Mouse (Mus musculus) c-Kit-positive CD71-positive TER-119-negative erythroid progenitor cells, embryonic 14.5 days (primary cell): ENCODE measurements around the gene Pih1d1.
"Not testable (repeated sequence)": the region's sequence is repeated elsewhere in the genome, so short reads cannot be mapped to it uniquely, and the experiment has no call there.

Experiments used
- DNase-seq: peaks from one replicate; pipeline ENCODE4 v3.0.0-alpha.2; 2013; ENCODE audit warnings: low read depth

Pih1d1 gene

DNA sequence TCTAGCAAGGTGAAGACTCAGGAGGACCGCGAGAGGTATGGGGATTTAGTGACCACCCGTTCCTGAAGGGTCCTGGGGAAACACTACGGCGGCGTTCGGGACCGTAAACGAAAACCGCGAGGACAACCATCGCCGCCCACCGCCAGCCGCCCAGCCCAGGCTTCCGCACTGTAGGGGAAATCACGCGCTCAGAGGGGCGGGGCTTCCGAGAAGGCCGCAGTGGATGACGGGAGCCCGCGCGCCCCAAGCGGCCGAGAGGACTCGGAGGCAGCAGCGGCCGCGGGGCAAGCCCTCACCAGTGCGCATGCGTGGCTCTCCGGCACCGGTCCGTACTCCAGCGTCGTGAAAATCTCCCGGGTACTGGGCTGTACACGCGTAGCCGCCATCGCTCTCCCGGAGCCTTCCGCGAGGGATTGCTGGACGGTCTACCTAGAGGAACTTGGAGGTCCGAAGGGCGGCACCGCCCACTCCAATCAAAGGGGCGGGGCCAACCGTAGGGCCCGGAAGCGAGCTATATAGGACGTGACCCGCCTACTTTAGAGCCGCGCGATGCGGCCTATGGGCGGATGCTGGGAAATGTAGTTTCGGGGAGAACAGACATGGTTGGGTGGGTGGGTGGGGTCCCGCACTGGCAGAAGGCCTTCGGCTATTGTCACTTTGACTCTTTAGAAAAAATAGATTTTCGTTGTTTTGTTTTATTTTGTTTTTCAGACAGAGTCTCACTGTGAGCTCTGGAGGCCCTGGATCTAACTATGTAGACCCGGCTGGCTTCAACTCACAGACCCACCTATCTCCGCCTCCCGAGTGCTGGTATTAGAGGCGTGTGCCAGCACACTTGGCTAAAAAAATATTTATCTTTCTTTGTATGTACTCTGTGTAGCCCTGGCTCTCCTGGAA lies at the start of gene Pih1d1, which contains the start of gene Aldh16a1:
Gene Pih1d1, plus strand, starts transcription at position 208 of the 897 bp plus-strand sequence.
Gene Aldh16a1, minus strand, starts transcription at position 489 of the 897 bp plus-strand sequence.
- peak; percentile 89 for DNase-seq

GRCm38 (mm10) chr7:45104941-45105340 lies 49.2 kb upstream of the Pih1d1 start:
- no peak for DNase-seq

DNA sequence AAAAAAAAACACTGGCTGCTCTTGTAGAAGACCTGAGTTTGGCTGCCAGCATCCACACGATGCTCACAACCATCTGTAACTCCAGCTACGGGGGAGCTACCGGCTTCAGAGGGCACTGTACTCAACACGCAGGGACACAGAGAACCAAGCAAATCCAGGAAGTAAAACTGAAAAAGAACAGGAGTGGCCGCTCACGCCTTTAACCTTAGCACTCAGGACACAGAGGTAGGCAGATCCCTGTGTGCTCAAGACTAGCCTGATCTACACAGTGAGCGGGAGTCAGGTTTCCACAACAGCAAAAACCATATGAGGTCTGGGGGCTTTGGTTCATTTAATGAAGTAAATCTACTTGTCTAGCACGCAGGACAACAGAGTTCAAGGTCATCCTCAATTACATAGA lies 48.6 kb upstream of the Pih1d1 start:
- DNase-seq, result no peak

DNA sequence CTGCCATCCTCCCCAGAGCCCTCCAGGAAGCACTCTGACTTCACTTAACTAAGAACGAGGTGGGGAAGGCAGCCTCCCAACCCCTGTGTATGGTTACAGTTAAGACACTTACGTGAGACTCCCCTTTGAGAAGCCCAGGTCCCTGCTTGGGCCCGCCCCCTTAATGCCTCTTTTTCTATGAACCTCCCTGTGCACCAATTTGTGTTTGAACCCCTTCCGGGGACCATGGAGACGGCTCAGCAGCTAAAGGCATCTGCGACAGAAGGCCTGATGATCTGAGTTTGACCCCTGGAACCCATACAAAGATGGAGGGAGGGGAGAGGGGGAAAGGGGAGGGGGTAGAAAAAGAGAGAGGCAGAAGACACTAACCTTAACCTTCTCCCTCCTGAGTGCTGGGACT lies 47.7 kb upstream of the Pih1d1 start:
- DNase-seq, result no peak

DNA sequence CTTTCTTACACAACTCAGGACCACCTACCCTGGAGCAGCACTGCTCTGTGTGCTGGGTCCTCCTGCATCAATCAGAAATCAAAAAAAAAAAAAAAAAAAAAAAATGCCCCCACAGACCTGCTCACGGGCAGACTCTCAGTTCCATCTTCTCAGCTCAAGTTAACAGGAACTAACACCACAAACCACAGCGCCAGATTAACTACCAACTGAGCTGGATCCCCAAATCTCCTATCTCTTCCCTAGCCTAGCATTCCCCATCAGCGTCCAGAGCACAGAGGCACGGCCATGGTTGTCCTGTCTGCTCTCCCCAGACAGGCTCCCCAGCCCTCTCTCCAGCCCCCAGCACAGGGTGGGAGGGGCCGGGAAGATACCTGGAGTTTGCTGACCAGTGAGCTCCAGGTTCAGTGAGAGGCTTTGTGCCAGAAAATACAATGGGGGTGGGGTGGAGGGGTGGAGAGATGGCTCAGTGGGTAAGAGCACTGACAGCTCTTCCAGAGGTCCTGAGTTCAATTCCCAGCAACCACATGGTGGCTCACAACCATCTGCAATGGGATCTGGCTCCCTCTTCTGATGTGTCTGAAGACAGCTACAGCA lies 47.0 kb upstream of the Pih1d1 start:
- DNase-seq, result no peak

- not testable (repeated sequence) for DNase-seq
These were observed 44.0 kb upstream of the Pih1d1 start for GRCm38 (mm10) chr7:45110089-45110488.

DNA sequence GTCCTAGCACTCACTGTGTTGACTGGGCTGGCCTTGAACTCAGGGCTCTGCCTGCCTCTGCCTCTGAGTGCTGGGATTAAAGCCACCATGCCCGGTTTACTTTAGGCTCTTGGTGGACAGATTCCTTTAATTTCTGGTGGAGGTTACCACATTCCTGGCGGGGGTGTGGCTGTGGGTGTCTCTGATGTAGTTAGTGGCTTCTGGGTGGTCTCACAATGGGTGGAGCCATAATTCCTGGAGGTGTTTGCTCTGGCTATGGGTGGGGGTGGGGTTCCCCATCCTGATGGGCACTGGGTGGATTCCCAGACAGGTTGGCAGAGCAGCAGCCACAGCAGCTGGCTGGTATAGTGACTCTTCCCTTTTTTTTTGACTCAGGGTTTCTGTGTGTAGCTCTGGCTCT lies 42.2 kb upstream of the Pih1d1 start:
- no peak for DNase-seq

DNA sequence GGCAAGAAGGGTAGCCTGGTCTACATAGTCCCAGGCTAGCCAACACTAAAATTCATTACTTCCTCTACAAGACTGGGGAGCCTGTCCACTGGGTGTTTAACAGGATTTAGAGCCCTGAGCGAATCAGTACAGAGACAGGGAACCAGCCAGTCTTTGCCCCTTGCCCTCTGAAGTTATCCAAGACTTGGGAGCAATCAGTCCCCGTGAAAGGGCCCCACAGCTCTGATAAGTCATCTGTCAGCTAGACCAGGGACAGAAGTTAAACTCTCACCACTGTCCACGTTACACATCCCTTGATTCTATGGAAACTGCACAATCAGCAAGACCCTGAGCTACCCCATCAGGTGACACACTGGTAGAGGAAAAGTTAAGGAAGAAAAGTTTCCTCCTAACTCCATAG lies 41.6 kb upstream of the Pih1d1 start:
- no peak for DNase-seq

GRCm38 (mm10) chr7:45113476-45113875 lies 40.6 kb upstream of the Pih1d1 start:
- no peak for DNase-seq

- DNase-seq, result no peak
These were observed 36.5 kb upstream of the Pih1d1 start for GRCm38 (mm10) chr7:45117566-45117965.

GRCm38 (mm10) chr7:45118336-45118735 lies 35.8 kb upstream of the Pih1d1 start:
- no peak for DNase-seq

DNA sequence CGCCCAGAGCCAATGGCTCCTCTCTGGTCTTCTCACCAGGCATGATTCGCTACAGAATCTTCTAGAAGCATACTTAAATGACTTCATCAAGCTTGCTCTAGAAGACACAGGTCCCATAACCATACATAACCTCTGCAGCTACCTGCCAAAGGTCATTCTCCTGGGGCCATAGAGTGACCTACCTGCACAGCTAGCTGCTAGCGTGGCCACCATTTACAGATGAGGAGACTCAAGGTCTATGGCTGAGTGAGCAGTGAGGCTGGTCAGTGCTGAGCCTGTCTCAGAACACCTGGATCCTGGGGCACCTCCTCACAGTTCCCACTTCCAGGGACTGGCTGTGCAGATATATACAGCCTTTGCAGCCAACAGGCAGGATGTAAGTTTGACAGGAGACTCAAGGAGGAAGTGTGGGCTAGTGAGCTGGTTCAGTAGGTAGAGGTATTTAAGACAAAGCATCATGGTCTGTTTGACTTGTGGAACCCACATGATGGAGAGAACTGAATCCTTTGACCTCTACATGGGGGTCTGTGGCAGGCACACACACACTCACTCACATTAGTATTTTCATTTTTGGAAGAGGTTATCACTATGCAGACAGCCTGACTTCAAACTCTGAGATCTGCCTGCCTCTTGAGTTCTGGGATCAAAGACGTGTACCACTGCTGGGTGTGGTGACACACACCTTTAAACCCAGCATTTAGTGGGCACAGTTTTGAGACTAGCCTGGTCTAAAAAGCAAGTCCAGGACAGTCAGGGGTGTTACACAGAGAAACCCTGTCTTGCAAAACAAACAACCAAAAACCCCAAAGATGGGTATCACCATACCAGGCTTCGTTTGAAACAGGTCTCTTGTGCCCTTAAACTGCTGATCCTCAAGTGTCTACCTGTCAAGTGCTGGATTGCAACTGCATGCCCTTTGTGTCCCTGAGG lies 34.1 kb upstream of the Pih1d1 start:
- DNase-seq, result no peak

DNA sequence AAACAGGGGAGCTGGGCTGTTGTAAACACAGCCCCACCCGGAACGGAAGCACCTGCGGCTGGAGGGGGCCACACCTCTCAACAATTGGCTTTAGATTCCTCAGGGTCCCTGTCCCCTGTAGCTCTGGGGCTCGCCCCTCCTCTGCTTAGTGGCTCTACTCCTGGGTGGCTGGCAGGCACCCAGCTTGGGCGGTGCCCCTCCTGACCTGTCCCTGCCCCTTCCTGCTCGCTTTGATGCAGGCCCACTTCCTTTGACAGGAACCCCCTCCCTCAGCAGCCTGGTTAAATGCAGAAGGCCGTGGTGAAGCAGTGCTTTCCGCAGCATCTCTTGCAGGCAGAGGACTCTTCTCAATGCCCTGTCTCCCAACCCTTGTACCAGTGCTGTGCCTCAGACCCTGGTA lies 32.7 kb upstream of the Pih1d1 start:
- DNase-seq, result no peak

DNA sequence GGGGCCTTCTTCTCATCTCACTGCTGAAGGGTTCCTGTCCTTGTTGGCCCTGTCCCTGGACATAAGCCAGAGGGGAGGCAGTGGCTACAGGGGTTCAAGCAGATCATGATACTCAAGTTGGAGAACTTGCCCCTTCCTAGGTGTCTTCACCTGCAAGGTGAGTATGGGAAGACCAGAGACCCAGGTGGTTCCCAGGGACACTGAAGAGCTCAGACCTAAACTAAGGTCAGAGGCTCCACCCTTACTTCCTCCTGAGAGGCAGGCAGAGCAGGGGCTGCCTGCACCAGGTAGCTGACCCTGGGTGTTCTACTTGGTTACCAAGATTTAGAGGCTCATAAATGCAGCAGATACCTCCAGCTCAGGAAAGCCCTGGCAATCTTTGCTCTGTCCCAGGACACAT lies 32.1 kb upstream of the Pih1d1 start:
- DNase-seq, result no peak

DNA sequence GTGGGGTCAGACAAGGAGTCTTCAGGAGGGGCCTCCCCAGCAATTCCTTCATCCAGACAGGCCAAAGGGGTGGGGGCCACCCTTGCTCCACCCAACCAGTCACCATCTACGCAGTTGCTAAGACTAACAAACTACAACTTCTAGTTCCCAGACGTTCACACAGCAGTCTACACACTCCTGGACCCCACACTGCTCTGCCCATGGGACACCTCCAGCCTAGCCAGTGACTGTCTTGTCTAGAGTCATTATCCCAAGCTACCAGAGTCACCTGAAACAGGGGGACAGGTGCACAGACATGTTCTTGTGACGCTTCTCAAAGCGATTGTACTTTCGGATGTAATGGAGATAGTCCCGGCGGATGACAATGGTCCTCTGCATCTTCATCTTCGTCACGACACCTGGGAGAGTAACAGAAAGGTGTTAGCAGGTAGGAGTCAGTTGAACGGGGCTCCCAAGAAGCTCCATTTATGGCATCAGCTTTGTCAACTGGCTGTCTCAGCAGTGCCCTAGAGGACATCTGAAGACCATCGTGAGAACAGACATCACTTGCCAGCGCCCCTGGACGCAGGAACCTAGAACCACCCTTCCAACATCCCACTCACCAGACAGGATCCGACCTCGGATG lies 31.4 kb upstream of the Pih1d1 start:
- no peak for DNase-seq

DNA sequence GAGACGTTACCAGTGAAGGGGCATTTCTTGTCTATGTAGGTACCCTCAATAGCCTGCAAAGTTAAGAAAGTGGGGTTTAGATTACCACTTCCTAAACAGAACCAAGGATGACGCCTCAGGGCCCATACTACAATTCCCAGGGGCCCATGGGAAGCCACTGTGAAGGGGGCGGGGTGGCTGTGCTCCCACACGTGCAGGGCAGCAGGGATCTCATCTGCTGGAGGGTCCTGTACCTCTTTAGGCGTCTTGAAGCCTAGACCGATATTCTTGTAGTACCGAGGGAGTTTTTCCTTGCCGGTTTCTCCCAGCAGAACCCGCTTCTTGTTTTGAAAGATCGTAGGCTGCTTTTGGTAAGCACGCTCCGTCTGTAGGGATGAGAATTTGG lies 30.9 kb upstream of the Pih1d1 start:
- DNase-seq, result no peak

GRCm38 (mm10) chr7:45124224-45125143 lies 29.6 kb upstream of the Pih1d1 start, which contains the start of gene Rps11:
Gene Rps11, minus strand, starts transcription at chr7:45124439.
- DNase-seq, result peak; percentile 99

DNA sequence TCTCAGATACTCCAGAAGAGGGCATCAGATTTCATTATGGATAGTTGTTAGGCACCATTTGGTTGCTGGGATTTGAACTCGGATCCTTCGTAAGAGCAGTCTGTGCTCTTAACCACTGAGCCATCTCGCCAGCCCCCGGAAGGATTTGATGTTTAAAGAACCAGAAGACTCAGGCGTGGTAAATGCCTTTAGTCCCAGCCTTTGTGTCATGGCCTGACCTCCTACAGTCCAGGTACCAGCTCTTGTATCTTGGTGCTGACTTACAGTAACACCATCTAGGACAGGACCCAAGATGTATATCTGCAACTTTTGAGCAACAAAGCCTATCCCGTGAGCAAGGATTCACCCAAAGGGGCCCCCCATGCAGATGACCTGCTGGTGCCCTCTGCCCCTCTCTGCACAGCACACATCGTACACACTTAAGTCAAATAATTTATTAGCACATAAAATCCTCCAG lies 28.9 kb upstream of the Pih1d1 start:
- DNase-seq, result peak; percentile 81

DNA sequence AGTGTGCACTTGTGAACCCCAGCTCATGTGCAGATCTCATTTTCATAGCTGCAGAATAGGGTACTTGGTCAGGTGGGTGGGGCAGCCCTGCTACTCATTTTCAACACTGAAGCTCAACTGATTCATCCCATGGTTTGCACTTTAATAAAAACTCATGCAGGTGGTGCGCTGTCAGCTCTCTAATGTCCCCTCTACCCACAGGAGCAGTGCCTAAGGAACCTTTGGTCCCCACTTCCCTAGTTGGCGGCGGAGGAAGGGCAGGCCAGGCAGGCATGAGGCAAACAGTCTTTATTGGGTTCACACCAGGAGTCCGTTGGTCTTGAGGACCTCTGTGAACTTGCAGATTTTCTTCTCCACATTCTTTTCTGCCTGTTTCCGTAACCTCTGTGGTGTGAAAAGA lies 28.5 kb upstream of the Pih1d1 start:
- not testable (repeated sequence) for DNase-seq

DNA sequence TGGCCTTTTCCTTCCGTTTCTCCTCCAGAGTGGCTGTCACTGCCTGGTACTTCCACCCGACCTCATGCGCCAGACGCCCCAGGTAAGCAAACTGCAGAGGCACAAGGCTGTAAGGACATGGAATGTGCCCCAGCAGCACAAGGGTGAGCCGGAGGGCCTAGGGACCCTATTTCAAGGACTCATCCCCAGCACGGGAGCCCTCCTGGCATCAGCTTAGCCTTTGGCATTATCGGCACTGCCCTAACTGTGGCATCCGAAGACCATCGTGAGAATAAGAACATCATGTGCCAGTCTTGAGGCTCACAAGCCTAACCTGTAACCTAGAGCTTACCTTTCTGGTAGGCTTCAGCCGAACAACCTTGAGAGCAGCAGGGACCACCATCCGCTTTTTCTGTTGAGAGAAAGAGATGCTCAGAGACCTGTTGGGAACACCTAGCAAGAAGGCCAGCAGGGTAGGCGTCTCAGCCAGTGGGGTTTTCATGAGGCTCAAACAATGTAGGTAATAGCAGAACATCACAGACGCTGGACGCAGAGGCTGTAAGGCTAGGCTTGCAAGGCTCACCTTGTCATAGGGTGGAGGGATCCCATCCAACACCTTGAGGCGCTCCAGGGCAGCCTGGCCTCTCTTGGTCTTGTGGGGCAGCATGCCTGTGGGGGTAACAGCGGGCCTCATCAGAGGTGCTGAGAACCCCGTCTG lies 27.8 kb upstream of the Pih1d1 start:
- DNase-seq, result no peak
